Mouse (Mus musculus) spleen, adult 2 months (tissue): ENCODE measurements around the gene Arl6ip5.

ENCODE experiments used
- CTCF ChIP-seq: fragments of 200-500 bp; IDR thresholded peaks from 2 replicates; pipeline ENCODE4 v1.5.1; 2011; ENCODE audit warnings: mild to moderate bottlenecking, inconsistent platforms; ENCODE audit not compliant: insufficient read depth, insufficient read length, insufficient replicate concordance; ENCODE audit errors: extremely low read depth
- POLR2A ChIP-seq: fragments of 200-500 bp; IDR thresholded peaks from 2 replicates; pipeline ENCODE4 v1.6.1; 2011; ENCODE audit warnings: low read depth, low read length, inconsistent platforms

GRCm38 (mm10) chr6:97267132-97267531 is 56.6 kb downstream of the Arl6ip5 start:
- no peak for TF ChIP-seq CTCF
- no peak for TF ChIP-seq POLR2A
